Mouse (Mus musculus): Measurements from ENCODE around the gene Il13ra1.

The Il13ra1 gene

GRCm38 (mm10) chrX:36195736-36196525 is 84.0 kb downstream of the Il13ra1 start, which contains the start of gene Zcchc12:
Gene Zcchc12 (plus strand): TSS chrX:36195904.
- peak; percentile 36 to 49 for DNase-seq (ENCODE audit: low spot score in 2 of 2)

GRCm38 (mm10) chrX:36209554-36209953 is 97.6 kb downstream of the Il13ra1 start:
- DNase-seq (ENCODE audit: low spot score in 2 of 2), result no peak

GRCm38 (mm10) chrX:36211216-36211615 is 99.3 kb downstream of the Il13ra1 start:
- no peak for DNase-seq (ENCODE audit: low spot score in 2 of 2)
